Mouse (Mus musculus) bone marrow macrophage, adult 2 months (primary cell): ENCODE data around the gene Kdm2b.

Experiments used
- CTCF ChIP-seq: IDR thresholded peaks from 2 replicates; pipeline ENCODE4 v1.5.1; 2012; ENCODE audit warnings: low read depth, mild to moderate bottlenecking, low read length, moderate library complexity
- POLR2A ChIP-seq: IDR thresholded peaks from 2 replicates; pipeline ENCODE4 v1.6.1; 2012; ENCODE audit warnings: mild to moderate bottlenecking, low read depth, low read length, borderline replicate concordance

DNA sequence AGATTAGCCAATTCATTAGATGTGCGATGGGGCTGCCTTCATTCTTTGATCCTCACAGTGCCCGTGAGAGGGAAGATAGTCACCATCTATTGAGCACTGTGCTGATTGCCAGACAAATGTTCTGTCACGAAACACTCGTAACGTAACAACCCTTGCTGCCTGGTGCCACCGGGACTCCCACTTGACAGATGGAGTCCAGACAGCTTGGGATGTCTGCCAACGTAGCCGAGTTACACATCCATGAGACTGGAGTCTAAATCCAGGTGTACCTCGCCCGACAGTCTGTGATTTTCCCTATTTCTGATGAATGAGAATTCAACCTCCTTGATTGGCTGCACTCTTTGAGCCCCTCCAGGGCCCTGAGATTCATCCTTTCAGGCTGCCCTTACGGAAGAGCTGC is 20.2 kb upstream of the Kdm2b start:
- no peak for TF ChIP-seq CTCF
- TF ChIP-seq POLR2A = no peak
